Mouse (Mus musculus): Measurements from ENCODE around the gene Nmb. TPM values are rescaled to one million over a fixed set of nuclear protein-coding genes. Genes with fewer than 3 reads are reported as not detected.

Gene Nmb
- polyA plus RNA-seq, 1 experiment from 2014 or later, result 5.9 TPM

DNA sequence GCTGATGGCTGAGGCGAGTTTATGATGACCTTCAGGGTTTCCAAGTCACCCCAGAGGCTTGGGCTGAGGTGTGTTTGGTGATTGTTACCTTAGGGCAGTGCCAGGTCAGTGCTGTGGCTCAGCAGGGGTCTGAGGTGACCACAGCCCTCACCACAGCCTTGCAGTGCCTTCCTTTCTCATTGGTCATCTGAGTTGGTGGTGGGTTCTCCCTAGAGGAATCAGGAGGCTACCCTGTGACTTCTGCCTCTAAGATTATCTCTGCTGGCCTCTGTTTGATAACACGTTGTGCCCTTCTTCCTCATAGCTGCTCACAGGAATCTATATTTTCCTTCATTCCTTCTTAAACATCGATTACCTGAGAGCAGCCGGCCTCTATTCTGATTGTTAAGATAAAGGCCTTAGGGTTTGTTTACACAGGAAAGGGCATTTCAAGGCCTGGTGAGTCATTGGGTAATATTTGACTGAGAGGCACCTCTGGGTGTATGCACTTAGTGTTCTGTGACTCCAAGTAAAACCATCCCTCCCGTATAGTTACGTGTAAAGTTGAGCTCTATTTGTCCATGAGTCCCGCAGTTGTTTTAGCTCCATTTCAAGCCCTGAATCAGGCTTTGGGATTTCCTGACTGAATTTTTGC lies 38.2 kb downstream of the Nmb start:
- Histone ChIP-seq H3K4me1 (ENCODE audit: control insufficient read depth, insufficient read depth, low read length) (peaks cover 31% of the 10 kb centered on the region), H3K4me3 (ENCODE audit: low read depth, low read length) (no peak overlapping the region), H3K9ac (ENCODE audit: low read depth, low read length) (no peak overlapping the region), H3K36me3 (ENCODE audit: control insufficient read depth, insufficient read depth, low read length) (peaks cover 31% of the 10 kb centered on the region), H3K27me3 (ENCODE audit: control insufficient read depth, insufficient read depth, low read depth, low read length) (no peaks in the 10 kb centered on the region), H3K9me3 (replicated peaks; ENCODE audit: control insufficient read depth, low read length, poor library complexity, severe bottlenecking) (no peaks in the 10 kb centered on the region), H3K4me2 (ENCODE audit: low read length) (no peak overlapping the region), H3K27ac (ENCODE audit: low read length) (no peak overlapping the region)
- WGBS, result 87% methylated on average over 7 of the region's 7 CpGs
- no peak for ATAC-seq

DNA sequence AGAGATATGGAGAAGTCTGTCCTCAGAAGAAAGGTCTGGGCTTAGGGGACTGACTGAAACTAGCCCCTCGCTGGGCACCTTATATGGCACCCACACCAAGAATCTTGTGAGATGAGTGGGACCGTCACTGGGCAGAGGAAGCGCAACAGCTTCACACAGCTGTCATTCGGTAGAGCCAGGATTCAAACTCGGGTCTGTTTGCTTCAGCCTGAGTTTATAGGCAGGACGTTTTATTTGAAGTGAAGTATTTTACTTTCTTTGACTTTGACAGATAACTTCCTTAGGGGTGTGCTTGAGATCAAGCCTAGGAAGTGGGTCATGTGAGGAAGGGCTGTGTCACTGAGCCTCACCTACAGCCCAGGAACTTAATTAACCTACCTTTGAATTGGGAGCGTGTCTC lies 39.4 kb downstream of the Nmb start:
- ATAC-seq, result no peak
- Histone ChIP-seq H3K27ac (ENCODE audit: low read length) (no peak overlapping the region), H3K4me1 (ENCODE audit: control insufficient read depth, insufficient read depth, low read length) (peaks cover 33% of the 10 kb centered on the region), H3K27me3 (ENCODE audit: control insufficient read depth, insufficient read depth, low read depth, low read length) (no peaks in the 10 kb centered on the region), H3K9ac (ENCODE audit: low read depth, low read length) (no peak overlapping the region), H3K9me3 (replicated peaks; ENCODE audit: control insufficient read depth, low read length, poor library complexity, severe bottlenecking) (no peaks in the 10 kb centered on the region), H3K4me2 (ENCODE audit: low read length) (no peak overlapping the region), H3K36me3 (ENCODE audit: control insufficient read depth, insufficient read depth, low read length) (peaks cover 26% of the 10 kb centered on the region), H3K4me3 (ENCODE audit: low read depth, low read length) (no peak overlapping the region)
- WGBS, result 92% methylated on average over 7 of the region's 7 CpGs

DNA sequence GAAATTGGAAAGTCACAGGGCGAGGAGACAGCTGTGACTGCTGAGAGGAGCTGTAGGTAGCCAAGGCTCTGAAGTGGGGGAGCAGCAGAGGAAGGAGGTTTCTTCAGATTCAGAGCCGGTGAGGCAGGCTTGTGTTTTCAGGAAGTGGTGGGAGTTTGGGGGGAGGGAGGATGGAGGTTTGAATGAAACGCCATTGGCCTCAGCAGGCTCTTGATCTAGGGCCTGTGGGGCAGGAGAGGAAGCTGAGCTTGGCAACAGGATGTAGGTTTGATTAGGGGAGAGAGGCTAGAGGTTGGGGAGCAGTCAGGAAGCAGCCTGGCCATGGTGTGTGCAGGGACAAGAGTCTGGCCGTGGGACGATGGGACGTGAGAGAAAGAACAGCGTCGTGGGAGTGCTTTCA lies 40.0 kb downstream of the Nmb start:
- no peaks in the 10 kb centered on the region for H3K27me3 ChIP-seq (ENCODE audit: control insufficient read depth, insufficient read depth, low read depth, low read length)
- H3K36me3 ChIP-seq (ENCODE audit: control insufficient read depth, insufficient read depth, low read length), result peaks cover 23% of the 10 kb centered on the region
- no peak overlapping the region for H3K4me3 ChIP-seq (ENCODE audit: low read depth, low read length)
- no peak overlapping the region for H3K27ac ChIP-seq (ENCODE audit: low read length)
- no peak for ATAC-seq
- H3K4me2 ChIP-seq (ENCODE audit: low read length), result no peak overlapping the region
- H3K9me3 ChIP-seq (replicated peaks; ENCODE audit: control insufficient read depth, low read length, poor library complexity, severe bottlenecking), result no peaks in the 10 kb centered on the region
- no peak overlapping the region for H3K9ac ChIP-seq (ENCODE audit: low read depth, low read length)
- WGBS, result 87% methylated on average over 8 of the region's 8 CpGs
- peaks cover 36% of the 10 kb centered on the region for H3K4me1 ChIP-seq (ENCODE audit: control insufficient read depth, insufficient read depth, low read length)

DNA sequence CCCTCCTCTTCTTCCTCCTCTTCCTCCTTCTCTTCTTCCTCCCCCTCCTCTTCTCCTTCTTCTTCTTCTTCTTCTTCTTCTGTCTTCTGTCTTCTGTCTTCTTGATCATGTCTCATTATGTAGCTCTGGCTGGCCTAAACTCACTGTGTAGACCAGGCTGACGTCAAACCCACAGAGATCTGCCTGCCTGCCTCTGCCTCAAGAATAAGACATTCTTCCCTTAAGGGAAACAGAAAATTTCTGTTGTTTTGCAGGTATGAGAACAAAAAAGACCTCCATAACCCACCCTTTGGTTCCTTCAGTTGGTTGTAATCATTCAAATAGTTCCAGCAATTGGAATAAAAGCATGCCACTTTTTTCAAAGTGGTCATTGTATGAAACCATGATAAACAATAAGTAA lies 40.7 kb downstream of the Nmb start:
- Histone ChIP-seq H3K27me3 (ENCODE audit: control insufficient read depth, insufficient read depth, low read depth, low read length) (no peaks in the 10 kb centered on the region), H3K4me2 (ENCODE audit: low read length) (peak overlapping the region; percentile 68; the same call in 1 of the 2 replicates), H3K9ac (ENCODE audit: low read depth, low read length) (no peak overlapping the region), H3K27ac (ENCODE audit: low read length) (no peak overlapping the region), H3K36me3 (ENCODE audit: control insufficient read depth, insufficient read depth, low read length) (peaks cover 19% of the 10 kb centered on the region), H3K4me1 (ENCODE audit: control insufficient read depth, insufficient read depth, low read length) (peaks cover 36% of the 10 kb centered on the region), H3K4me3 (ENCODE audit: low read depth, low read length) (no peak overlapping the region), H3K9me3 (replicated peaks; ENCODE audit: control insufficient read depth, low read length, poor library complexity, severe bottlenecking) (no peaks in the 10 kb centered on the region)
- WGBS, result 65% methylated on average over 1 of the region's 1 CpGs
- no peak for ATAC-seq

DNA sequence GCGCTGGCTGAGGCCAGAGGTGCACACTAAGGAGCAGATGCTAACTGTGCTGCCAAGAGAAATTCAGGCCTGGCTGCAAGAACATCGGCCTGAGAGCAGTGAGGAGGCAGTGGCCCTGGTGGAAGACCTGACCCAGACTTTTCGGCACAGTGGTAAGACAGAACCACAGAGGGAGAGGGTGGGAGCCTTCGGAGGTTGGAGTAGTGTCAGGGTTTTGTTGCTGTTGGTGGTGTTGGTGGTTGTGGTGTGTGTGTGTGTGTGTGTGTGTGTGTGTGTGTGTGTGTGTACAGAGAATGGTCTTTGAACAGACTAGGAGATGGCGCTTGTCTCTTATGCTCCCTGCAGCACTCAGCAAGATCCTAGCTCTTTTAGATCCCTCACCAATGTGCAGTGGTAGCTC lies 41.4 kb downstream of the Nmb start:
- no peak for ATAC-seq
- peak overlapping the region; percentile 27 for H3K9ac ChIP-seq (ENCODE audit: low read depth, low read length)
- H3K4me1 ChIP-seq (ENCODE audit: control insufficient read depth, insufficient read depth, low read length), result peaks cover 36% of the 10 kb centered on the region
- H3K4me3 ChIP-seq (ENCODE audit: low read depth, low read length), result 0 out of 2 replicates have a peak overlapping the region, but pooled peaks have one; percentile 2
- H3K27ac ChIP-seq (ENCODE audit: low read length), result no peak overlapping the region
- peaks cover 19% of the 10 kb centered on the region for H3K36me3 ChIP-seq (ENCODE audit: control insufficient read depth, insufficient read depth, low read length)
- H3K4me2 ChIP-seq (ENCODE audit: low read length), result peak overlapping the region; percentile 68; the same call in 1 of the 2 replicates
- H3K27me3 ChIP-seq (ENCODE audit: control insufficient read depth, insufficient read depth, low read depth, low read length), result no peaks in the 10 kb centered on the region
- 78% methylated on average over 5 of the region's 5 CpGs for WGBS
- H3K9me3 ChIP-seq (replicated peaks; ENCODE audit: control insufficient read depth, low read length, poor library complexity, severe bottlenecking), result no peaks in the 10 kb centered on the region

DNA sequence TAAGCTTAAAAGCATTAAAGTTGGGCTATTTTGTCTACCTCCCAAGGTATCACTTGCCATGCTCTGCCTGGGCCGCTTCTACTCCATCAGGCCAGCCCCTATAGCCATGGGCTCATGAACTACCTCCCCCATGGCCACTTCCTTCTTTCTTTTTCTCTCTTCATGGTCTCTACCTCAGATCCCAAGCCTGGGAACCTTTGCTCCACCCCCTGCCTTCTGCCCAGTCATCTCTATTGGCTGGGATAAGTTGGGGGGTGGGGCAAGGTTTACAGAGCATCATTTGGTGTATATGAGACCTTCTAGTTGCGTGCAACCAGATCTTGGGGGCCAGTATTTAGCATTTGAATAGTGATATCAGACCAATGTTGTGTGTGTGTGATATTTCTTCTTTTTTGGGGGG lies 42.4 kb downstream of the Nmb start:
- Histone ChIP-seq H3K27me3 (ENCODE audit: control insufficient read depth, insufficient read depth, low read depth, low read length) (no peaks in the 10 kb centered on the region), H3K4me3 (ENCODE audit: low read depth, low read length) (0 out of 2 replicates have a peak overlapping the region, but pooled peaks have one; percentile 11), H3K27ac (ENCODE audit: low read length) (no peak overlapping the region), H3K4me1 (ENCODE audit: control insufficient read depth, insufficient read depth, low read length) (peaks cover 36% of the 10 kb centered on the region), H3K9ac (ENCODE audit: low read depth, low read length) (no peak overlapping the region), H3K36me3 (ENCODE audit: control insufficient read depth, insufficient read depth, low read length) (peaks cover 10% of the 10 kb centered on the region), H3K9me3 (replicated peaks; ENCODE audit: control insufficient read depth, low read length, poor library complexity, severe bottlenecking) (no peaks in the 10 kb centered on the region), H3K4me2 (ENCODE audit: low read length) (peak overlapping the region; percentile 68)
- no peak for ATAC-seq
- WGBS, result 96% methylated on average over 2 of the region's 2 CpGs

DNA sequence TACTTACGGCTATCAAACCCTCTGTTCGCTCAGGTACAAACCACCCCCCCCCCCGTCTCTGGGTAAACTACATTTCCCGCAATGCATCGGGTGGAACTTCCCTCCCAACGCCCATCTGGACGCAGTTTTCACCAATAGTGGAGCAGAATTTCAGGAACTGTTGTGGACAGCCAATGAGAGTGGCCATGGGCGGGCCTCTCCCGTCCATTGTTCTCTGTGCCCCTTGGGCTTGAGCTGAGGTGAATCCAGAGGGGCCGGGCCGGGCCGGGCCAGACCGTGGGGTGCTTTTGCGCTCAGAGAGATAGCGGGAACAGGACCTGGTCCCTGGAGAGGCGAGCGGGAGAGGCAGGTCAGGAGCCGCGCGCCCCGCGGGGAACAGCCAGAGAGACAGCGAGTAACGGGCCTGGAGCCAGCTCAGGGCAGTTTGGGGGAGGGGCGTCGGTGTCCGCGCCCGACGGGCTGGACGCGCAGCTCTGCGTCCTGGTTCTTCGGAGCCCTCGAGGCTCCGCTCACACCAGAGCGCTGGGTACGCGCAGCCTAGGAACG lies 44.1 kb downstream of the Nmb start, which contains the start of gene Zscan2:
Gene Zscan2 (plus strand): TSS at position 192 of the 546 bp plus-strand sequence.
- peaks cover 36% of the 10 kb centered on the region for H3K4me1 ChIP-seq (ENCODE audit: control insufficient read depth, insufficient read depth, low read length)
- peak within 1 kb of the TSS; percentile 98 for H3K9ac ChIP-seq (ENCODE audit: low read depth, low read length)
- peak within 1 kb of the TSS; percentile 92 for H3K27ac ChIP-seq (ENCODE audit: low read length)
- no peaks in the 10 kb centered on the region for H3K9me3 ChIP-seq (replicated peaks; ENCODE audit: control insufficient read depth, low read length, poor library complexity, severe bottlenecking)
- peak within 1 kb of the TSS; percentile 83 for H3K4me3 ChIP-seq (ENCODE audit: low read depth, low read length)
- ATAC-seq, result peak; percentile 98
- H3K36me3 ChIP-seq (ENCODE audit: control insufficient read depth, insufficient read depth, low read length), result 0 out of 2 replicates have a peak, but pooled peaks cover 5% of the 10 kb centered on the region
- peak within 1 kb of the TSS; percentile 68 for H3K4me2 ChIP-seq (ENCODE audit: low read length)
- H3K27me3 ChIP-seq (ENCODE audit: control insufficient read depth, insufficient read depth, low read depth, low read length), result no peaks in the 10 kb centered on the region
- WGBS, result 0% methylated on average over 35 of the region's 40 CpGs

DNA sequence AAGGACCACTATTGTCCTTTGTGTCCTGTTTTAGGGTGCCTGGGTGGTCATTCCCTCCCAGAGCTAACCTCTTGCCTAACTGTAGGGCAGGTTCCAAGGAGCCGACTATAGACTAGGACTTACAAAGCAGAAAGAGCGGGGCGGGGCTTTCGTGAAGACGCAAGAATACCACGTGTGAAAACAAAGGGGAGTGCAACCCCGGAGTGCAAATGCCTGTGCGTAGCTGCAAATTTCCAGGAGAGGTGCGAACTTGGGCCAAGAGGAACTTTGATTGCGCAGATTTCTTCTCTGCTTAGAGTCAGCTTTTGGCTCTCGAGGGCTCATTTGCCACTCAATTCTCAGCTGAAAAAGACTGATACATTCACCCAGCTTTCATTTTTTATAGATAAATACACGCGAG lies 44.6 kb downstream of the Nmb start:
- peak overlapping the region; percentile 56 for H3K9ac ChIP-seq (ENCODE audit: low read depth, low read length)
- peak overlapping the region; percentile 67 for H3K4me2 ChIP-seq (ENCODE audit: low read length)
- no peaks in the 10 kb centered on the region for H3K9me3 ChIP-seq (replicated peaks; ENCODE audit: control insufficient read depth, low read length, poor library complexity, severe bottlenecking)
- H3K27ac ChIP-seq (ENCODE audit: low read length), result 0 out of 2 replicates have a peak overlapping the region, but pooled peaks have one; percentile 25
- H3K4me1 ChIP-seq (ENCODE audit: control insufficient read depth, insufficient read depth, low read length), result peaks cover 36% of the 10 kb centered on the region
- H3K36me3 ChIP-seq (ENCODE audit: control insufficient read depth, insufficient read depth, low read length), result 0 out of 2 replicates have a peak, but pooled peaks cover 3% of the 10 kb centered on the region
- WGBS, result 1% methylated on average over 13 of the region's 13 CpGs
- ATAC-seq, result peak; percentile 76
- no peaks in the 10 kb centered on the region for H3K27me3 ChIP-seq (ENCODE audit: control insufficient read depth, insufficient read depth, low read depth, low read length)
- H3K4me3 ChIP-seq (ENCODE audit: low read depth, low read length), result peak overlapping the region; percentile 83

DNA sequence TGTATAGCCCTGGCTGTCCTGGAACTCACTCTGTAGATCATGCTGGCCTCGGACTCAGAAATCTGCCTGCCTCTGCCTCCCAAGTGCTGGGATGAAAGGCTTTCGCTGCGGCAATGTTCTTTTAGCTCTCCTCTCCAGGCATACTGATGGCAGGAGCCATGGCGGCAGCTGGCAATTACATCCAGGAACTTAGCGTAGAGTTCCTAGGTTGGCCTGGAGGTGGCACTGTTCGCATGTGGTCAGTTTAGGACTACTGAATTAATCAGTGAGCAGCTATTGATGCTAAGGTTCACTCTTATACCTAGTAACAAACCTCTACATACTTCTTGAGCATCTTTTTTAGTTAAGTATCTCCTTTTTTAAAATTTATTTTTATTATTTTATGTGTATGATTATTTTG lies 47.7 kb downstream of the Nmb start:
- ATAC-seq, result no peak
- Histone ChIP-seq H3K4me2 (ENCODE audit: low read length) (no peak overlapping the region), H3K36me3 (ENCODE audit: control insufficient read depth, insufficient read depth, low read length) (no peaks in the 10 kb centered on the region), H3K27ac (ENCODE audit: low read length) (no peak overlapping the region), H3K9me3 (replicated peaks; ENCODE audit: control insufficient read depth, low read length, poor library complexity, severe bottlenecking) (no peaks in the 10 kb centered on the region), H3K9ac (ENCODE audit: low read depth, low read length) (no peak overlapping the region), H3K4me3 (ENCODE audit: low read depth, low read length) (no peak overlapping the region), H3K4me1 (ENCODE audit: control insufficient read depth, insufficient read depth, low read length) (peaks cover 9% of the 10 kb centered on the region), H3K27me3 (ENCODE audit: control insufficient read depth, insufficient read depth, low read depth, low read length) (no peaks in the 10 kb centered on the region)
- 34% methylated on average over 6 of the region's 6 CpGs for WGBS
